Mouse (Mus musculus): ENCODE results near the gene Brk1. TPM values are rescaled to one million over a fixed set of nuclear protein-coding genes. Genes with fewer than 3 reads are reported as not detected.

Brk1 gene
- total and polyA plus RNA-seq, 3 experiments = 147 to 161 TPM; not detected in 1

- no peak overlapping the region for H3K27ac ChIP-seq (ENCODE audit: control insufficient read depth, low read depth, low read length)
- TF ChIP-seq BHLHE40 (IDR thresholded peaks at IDR 0.05; ENCODE audit: borderline replicate concordance, low read depth, low read length) (no peak), E2F4 (IDR thresholded peaks at IDR 0.05; ENCODE audit: borderline replicate concordance, low read depth, low read length) (no peak), NELFE (IDR thresholded peaks at IDR 0.05; ENCODE audit: low read depth, low read length) (no peak), SIN3A (IDR thresholded peaks at IDR 0.05; ENCODE audit: low read length) (no peak), MYB (IDR thresholded peaks at IDR 0.05; ENCODE audit: low read depth, low read length) (no peak), HCFC1 (IDR thresholded peaks at IDR 0.05; ENCODE audit: low read depth, low read length) (no peak), ELF1 (IDR thresholded peaks at IDR 0.05; ENCODE audit: low read depth, low read length) (no peak), RCOR1 (IDR thresholded peaks at IDR 0.05; ENCODE audit: low read depth, low read length) (no peak), ZKSCAN1 (IDR thresholded peaks at IDR 0.05; ENCODE audit: low read depth, low read length) (no peak), TBP (IDR thresholded peaks at IDR 0.05; ENCODE audit: low read depth, low read length) (no peak), POLR2A (IDR thresholded peaks at IDR 0.05; ENCODE audit: control insufficient read depth in 1 of 2, insufficient read depth in 1 of 2, low read depth in 1 of 2, low read length in 2 of 2, poor library complexity in 1 of 2) (no peak), ETS1 (IDR thresholded peaks at IDR 0.05; ENCODE audit: low read depth, low read length) (no peak)
- H3K79me2 ChIP-seq (ENCODE audit: control insufficient read depth, insufficient read depth, low read length, poor library complexity) = peaks cover 5% of the 10 kb centered on the region
- peaks cover 12 to 23% of the 10 kb centered on the region in 2 experiments for H3K36me3 ChIP-seq (ENCODE audit: control insufficient read depth in 1 of 2, insufficient read depth in 2 of 2, low read length in 2 of 2)
- 0 out of 4 replicates have a peak, but pooled peaks cover 0 to 4% of the 10 kb centered on the region in 2 experiments for H3K4me1 ChIP-seq (ENCODE audit: control insufficient read depth in 1 of 2, insufficient read depth in 2 of 2, low read length in 2 of 2)
- H3K9ac ChIP-seq (ENCODE audit: control insufficient read depth, low read depth, low read length, poor library complexity, severe bottlenecking) = no peak overlapping the region
- H3K4me3 ChIP-seq (ENCODE audit: control insufficient read depth in 1 of 2, insufficient read depth in 1 of 2, low read depth in 2 of 2, low read length in 2 of 2) = no peak overlapping the region
- no peak for DNase-seq (ENCODE audit: low read depth, low spot score)
- no peaks in the 10 kb centered on the region for H3K9me3 ChIP-seq (replicated peaks; ENCODE audit: insufficient read depth, low read length)
- no peaks in the 10 kb centered on the region for H3K27me3 ChIP-seq (ENCODE audit: control insufficient read depth in 1 of 2, insufficient read depth in 2 of 2, low read length in 2 of 2)
Observed at GRCm38 (mm10) chr6:113614997-113615396, 10.4 kb downstream of the Brk1 start.

DNA sequence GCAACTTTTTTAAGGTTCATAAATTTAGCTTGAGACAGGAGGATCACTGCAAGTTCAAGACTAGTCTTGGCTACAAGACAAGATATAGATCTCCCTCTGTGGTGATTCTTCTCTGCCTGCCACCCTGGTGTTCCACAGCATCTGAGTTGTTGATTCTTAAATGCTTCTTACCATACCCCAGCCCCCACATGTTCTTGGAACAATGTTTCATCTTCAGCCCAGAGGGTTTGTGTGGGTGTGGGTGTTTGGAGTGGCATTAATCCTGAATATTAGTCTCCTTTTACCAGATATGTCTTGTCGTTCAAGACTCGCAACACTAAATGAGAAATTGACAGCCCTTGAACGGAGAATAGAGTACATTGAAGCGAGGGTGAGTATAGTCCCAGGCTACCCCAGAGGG is 10.9 kb downstream of the Brk1 start:
- Histone ChIP-seq H3K9ac (ENCODE audit: control insufficient read depth, low read depth, low read length, poor library complexity, severe bottlenecking) (no peak overlapping the region), H3K4me3 (ENCODE audit: control insufficient read depth in 1 of 2, insufficient read depth in 1 of 2, low read depth in 2 of 2, low read length in 2 of 2) (no peak overlapping the region), H3K27ac (ENCODE audit: control insufficient read depth, low read depth, low read length) (no peak overlapping the region), H3K9me3 (replicated peaks; ENCODE audit: insufficient read depth, low read length) (no peaks in the 10 kb centered on the region), H3K4me1 (ENCODE audit: control insufficient read depth in 1 of 2, insufficient read depth in 2 of 2, low read length in 2 of 2) (0 out of 4 replicates have a peak, but pooled peaks cover 0 to 4% of the 10 kb centered on the region in 2 experiments), H3K36me3 (ENCODE audit: control insufficient read depth in 1 of 2, insufficient read depth in 2 of 2, low read length in 2 of 2) (peaks cover 12 to 19% of the 10 kb centered on the region in 2 experiments), H3K79me2 (ENCODE audit: control insufficient read depth, insufficient read depth, low read length, poor library complexity) (peaks cover 5% of the 10 kb centered on the region), H3K27me3 (ENCODE audit: control insufficient read depth in 1 of 2, insufficient read depth in 2 of 2, low read length in 2 of 2) (no peaks in the 10 kb centered on the region)
- TF ChIP-seq MYB (IDR thresholded peaks at IDR 0.05; ENCODE audit: low read depth, low read length) (no peak), EP300 (IDR thresholded peaks at IDR 0.05; ENCODE audit: low read depth in 1 of 2, low read length in 2 of 2) (no peak), MYC (IDR thresholded peaks at IDR 0.05; ENCODE audit: low read depth, low read length) (no peak), TAL1 (IDR thresholded peaks at IDR 0.05; ENCODE audit: low read length) (no peak), MAZ (IDR thresholded peaks at IDR 0.05; ENCODE audit: low read depth, low read length) (no peak), RAD21 (IDR thresholded peaks at IDR 0.05; ENCODE audit: low read depth, low read length) (no peak), MAX (IDR thresholded peaks at IDR 0.05; ENCODE audit: low read length) (no peak), HCFC1 (IDR thresholded peaks at IDR 0.05; ENCODE audit: low read depth, low read length) (no peak), ZC3H11A (IDR thresholded peaks at IDR 0.05; ENCODE audit: low read depth, low read length) (no peak), SIN3A (IDR thresholded peaks at IDR 0.05; ENCODE audit: low read length) (no peak), ZNF384 (IDR thresholded peaks at IDR 0.05; ENCODE audit: low read depth, low read length) (no peak), CHD2 (IDR thresholded peaks at IDR 0.05; ENCODE audit: low read length) (no peak), RCOR1 (IDR thresholded peaks at IDR 0.05; ENCODE audit: low read depth, low read length) (no peak), TCF12 (IDR thresholded peaks at IDR 0.05; ENCODE audit: low read depth, low read length) (no peak), USF2 (IDR thresholded peaks at IDR 0.05; ENCODE audit: borderline replicate concordance in 1 of 2, insufficient read depth in 1 of 2, low read depth in 1 of 2, low read length in 2 of 2) (no peak), POLR2AphosphoS5 (IDR thresholded peaks at IDR 0.05; ENCODE audit: borderline replicate concordance, low read depth, low read length) (no peak), USF1 (IDR thresholded peaks at IDR 0.05; ENCODE audit: low read depth, low read length) (no peak), MEF2A (IDR thresholded peaks at IDR 0.05; ENCODE audit: extremely low read depth, insufficient replicate concordance, low read depth, low read length, poor library complexity, severe bottlenecking) (no peak), POLR2A (IDR thresholded peaks at IDR 0.05; ENCODE audit: control insufficient read depth in 1 of 2, insufficient read depth in 1 of 2, low read depth in 1 of 2, low read length in 2 of 2, poor library complexity in 1 of 2) (no peak), TBP (IDR thresholded peaks at IDR 0.05; ENCODE audit: low read depth, low read length) (no peak)
- no peak for DNase-seq (ENCODE audit: low read depth, low spot score)
